Mouse (Mus musculus): ENCODE data around the gene Psme4.

DNA sequence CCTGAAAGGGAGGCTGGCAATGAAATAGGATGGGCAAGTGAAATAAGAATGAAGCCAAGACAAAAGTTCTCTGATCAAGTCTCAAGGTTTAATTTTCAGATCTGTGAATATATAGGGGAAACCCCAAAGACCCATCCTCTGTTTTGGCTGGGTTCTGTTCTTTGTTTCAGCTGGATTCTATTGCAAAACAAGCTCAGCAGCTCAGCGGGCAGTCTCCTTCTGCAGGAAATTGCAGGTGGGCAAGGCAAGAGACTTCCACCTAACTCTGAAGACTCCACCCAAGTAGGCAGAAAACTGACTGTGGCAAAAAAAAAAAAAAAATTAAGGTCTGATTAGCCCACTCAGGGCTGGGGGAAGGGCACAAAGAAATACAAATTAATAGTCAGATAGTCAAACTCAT is 9.6 kb upstream of the Psme4 start:
- TF ChIP-seq CTCF (IDR thresholded peaks at IDR 0.05; ENCODE audit: extremely low read depth, insufficient read length, insufficient replicate concordance, low read depth, low read length), result no peak
- no peak for TF ChIP-seq POLR2A (IDR thresholded peaks at IDR 0.05; ENCODE audit: low read depth, low read length)

Data from small intestine, adult 2 months (tissue).